Mouse (Mus musculus) kidney, adult 2 months (tissue): ENCODE results near the gene Slc17a9. TPM values are rescaled to one million over a fixed set of nuclear protein-coding genes. Genes with fewer than 3 reads are reported as not detected.
A peak's percentile ranks its signal among the peaks of the same experiment; 100 is the strongest.

Experiments
- DNase-seq: peaks from one replicate; pipeline ENCODE4 v3.0.0; 2021
- H3K27ac ChIP-seq: fragments of 200-500 bp; 2 replicates; pipeline ENCODE4 v1.5.1; 2012; ENCODE audit warnings: low read depth, low read length, control low read depth, inconsistent platforms; ENCODE audit not compliant: insufficient read depth
- H3K27me3 ChIP-seq: fragments of 200-500 bp; replicated peaks from 2 replicates; pipeline ENCODE4 v1.6.1; 2012; ENCODE audit warnings: mild to moderate bottlenecking, moderate library complexity, low read length, inconsistent platforms; ENCODE audit not compliant: control insufficient read depth, insufficient read depth
- H3K36me3 ChIP-seq: fragments of 200-500 bp; 2 replicates; pipeline ENCODE4 v1.6.1; 2012; ENCODE audit warnings: mild to moderate bottlenecking, moderate library complexity, low read length, inconsistent platforms; ENCODE audit not compliant: control insufficient read depth, insufficient read depth
- H3K4me1 ChIP-seq: fragments of 200-500 bp; 2 replicates; pipeline ENCODE4 v1.6.1; 2011; ENCODE audit warnings: low read length; ENCODE audit not compliant: control insufficient read depth, insufficient read depth
- H3K4me3 ChIP-seq: fragments of 200-500 bp; 2 replicates; pipeline ENCODE4 v1.5.1; 2011; ENCODE audit warnings: mild to moderate bottlenecking, low read depth, low read length, control low read depth; ENCODE audit not compliant: insufficient read depth
- CTCF ChIP-seq: fragments of 200-500 bp; conservative IDR thresholded peaks from 2 replicates; pipeline ENCODE4 v1.5.1; 2011; ENCODE audit warnings: low read depth, mild to moderate bottlenecking, control low read depth, low read length, moderate library complexity, mixed read lengths; ENCODE audit not compliant: insufficient read depth, insufficient read length
- POLR2A ChIP-seq: fragments of 200-500 bp; IDR thresholded peaks from one replicate; pipeline ENCODE4 v1.6.1; 2011; ENCODE audit warnings: low read depth, low read length, control low read depth
- WGBS: fragments of 180-500 bp; shearing (Covaris S2); methylation state at CpG from one replicate; pipeline ENCODE4 v1.1.7; 2018; 5-methylcytosine and 5-hydroxymethylcytosine counted together
- polyA plus RNA-seq: library from polyadenylated mRNA; depleted of rRNA; stranded (reverse); fragments of >200 nt; gene quantifications from 2 replicates; pipeline ENCODE4 v1.2.3, GENCODE M21; 2012

Slc17a9 gene
- polyA plus RNA-seq, 1 experiment, result 3.0 TPM

- TF ChIP-seq CTCF (no peak), POLR2A (no peak)
- no peaks in the 10 kb centered on the region for H3K27me3 ChIP-seq
- no peak overlapping the region for H3K4me3 ChIP-seq
- no peak overlapping the region for H3K27ac ChIP-seq
- no peak for DNase-seq
- peaks cover under 1% of the 10 kb centered on the region; the same call in 1 of the 2 replicates for H3K36me3 ChIP-seq
- peaks cover 12% of the 10 kb centered on the region; the same call in 1 of the 2 replicates for H3K4me1 ChIP-seq
- WGBS, result 34% methylated on average over 8 of the region's 8 CpGs
Observed at GRCm38 (mm10) chr2:180725856-180726629, 980 bp downstream of the Slc17a9 start.

DNA sequence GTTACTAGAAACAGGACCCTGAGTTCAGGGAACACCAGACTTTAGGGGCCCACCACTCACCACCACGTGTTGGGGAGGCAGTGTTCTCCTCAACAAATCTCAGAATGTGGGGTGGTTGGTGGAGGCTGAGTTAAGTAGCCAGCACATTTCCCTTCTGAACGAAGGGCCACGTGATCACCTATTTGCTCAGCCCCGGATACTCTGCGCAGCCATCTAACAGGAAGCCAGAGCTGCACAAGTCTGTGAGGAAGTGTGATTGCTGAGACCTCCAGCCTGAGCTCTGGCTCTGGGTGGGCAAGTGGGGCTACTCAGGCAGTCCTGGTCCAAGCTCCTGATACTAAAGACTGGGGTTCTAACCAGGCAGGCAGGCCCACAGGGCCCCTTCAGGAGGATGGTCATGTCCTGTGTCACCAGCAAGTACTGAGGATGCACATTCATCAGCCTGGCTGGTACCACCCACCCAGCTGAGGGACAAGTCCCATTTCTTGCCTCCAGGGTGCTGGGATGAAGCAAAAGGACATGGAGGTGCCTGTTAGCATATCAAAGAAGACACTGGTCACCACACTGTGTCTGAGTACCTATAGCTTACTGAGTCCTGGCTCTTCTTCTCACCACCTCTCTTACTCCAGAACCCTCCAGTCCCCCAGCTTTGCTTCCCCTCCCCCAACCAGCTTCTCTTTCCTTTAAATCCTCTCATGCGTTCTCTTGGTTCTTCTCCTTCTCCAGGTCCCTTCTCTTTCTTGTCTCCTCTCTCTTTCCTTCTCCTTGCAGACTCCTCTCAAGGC, 1.8 kb downstream of the Slc17a9 start:
- Histone ChIP-seq H3K36me3 (no peaks in the 10 kb centered on the region), H3K27ac (no peak overlapping the region), H3K4me3 (no peak overlapping the region), H3K27me3 (no peaks in the 10 kb centered on the region), H3K4me1 (peaks cover 12% of the 10 kb centered on the region; the same call in 1 of the 2 replicates)
- TF ChIP-seq CTCF, result no peak
- TF ChIP-seq POLR2A, result no peak
- DNase-seq, result peak; percentile 14
- WGBS, result 77% methylated on average over 6 of the region's 6 CpGs

GRCm38 (mm10) chr2:180727613-180728021, 2.6 kb downstream of the Slc17a9 start:
- H3K4me3 ChIP-seq, result no peak overlapping the region
- TF ChIP-seq POLR2A (no peak), CTCF (no peak)
- no peaks in the 10 kb centered on the region for H3K36me3 ChIP-seq
- H3K27me3 ChIP-seq, result no peaks in the 10 kb centered on the region
- peaks cover 12% of the 10 kb centered on the region; the same call in 1 of the 2 replicates for H3K4me1 ChIP-seq
- no peak for DNase-seq
- 59% methylated on average over 4 of the region's 4 CpGs for WGBS
- no peak overlapping the region for H3K27ac ChIP-seq

DNA sequence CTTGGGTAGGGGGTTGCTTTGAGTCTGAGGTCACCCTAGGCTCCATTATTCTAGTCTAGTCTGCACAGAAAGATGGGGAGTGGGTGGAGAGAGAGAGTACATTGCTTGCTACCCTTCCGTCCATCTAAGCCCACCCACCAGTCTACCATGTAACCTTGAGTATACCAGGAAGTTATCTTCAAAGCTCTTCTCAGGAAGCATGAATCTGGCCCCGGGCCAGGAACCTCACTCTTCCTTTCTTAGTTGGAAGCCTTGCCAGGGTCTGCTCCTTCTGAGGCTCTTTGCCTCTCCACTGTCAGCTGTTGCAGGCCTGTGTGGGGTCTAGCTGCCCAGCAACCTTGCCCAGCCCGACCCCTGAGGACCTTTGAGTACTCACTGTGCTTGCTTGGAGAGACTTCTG, 6.0 kb downstream of the Slc17a9 start:
- no peak overlapping the region for H3K4me3 ChIP-seq
- 74% methylated on average over 3 of the region's 3 CpGs for WGBS
- no peak for DNase-seq
- H3K27ac ChIP-seq, result no peak overlapping the region
- H3K36me3 ChIP-seq, result no peaks in the 10 kb centered on the region
- no peak for TF ChIP-seq POLR2A
- TF ChIP-seq CTCF, result no peak
- no peaks in the 10 kb centered on the region; the same call in 1 of the 2 replicates for H3K27me3 ChIP-seq
- no peaks in the 10 kb centered on the region for H3K4me1 ChIP-seq

DNA sequence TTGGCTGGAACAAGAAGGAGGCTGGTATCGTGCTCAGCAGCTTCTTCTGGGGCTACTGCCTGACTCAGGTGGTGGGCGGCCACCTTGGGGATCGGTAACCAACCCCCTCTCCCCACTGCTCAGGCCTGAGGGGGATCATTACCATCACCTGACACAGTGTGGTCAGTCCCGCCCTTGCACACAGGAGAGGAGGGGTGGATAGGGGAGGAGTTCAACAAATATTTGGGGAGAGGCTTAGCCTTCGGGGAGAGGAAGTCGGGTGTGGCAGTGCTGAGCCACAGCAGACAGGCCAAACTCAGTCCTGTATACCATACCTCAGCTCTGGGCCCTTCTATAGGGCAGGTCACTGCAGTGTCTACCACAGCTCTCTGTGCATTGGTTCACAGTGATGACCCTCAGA, 6.9 kb downstream of the Slc17a9 start:
- H3K4me3 ChIP-seq, result no peak overlapping the region
- H3K36me3 ChIP-seq, result no peaks in the 10 kb centered on the region
- H3K4me1 ChIP-seq, result no peaks in the 10 kb centered on the region
- WGBS, result 59% methylated on average over 6 of the region's 6 CpGs
- no peaks in the 10 kb centered on the region; the same call in 1 of the 2 replicates for H3K27me3 ChIP-seq
- TF ChIP-seq POLR2A (no peak), CTCF (no peak)
- DNase-seq, result no peak
- H3K27ac ChIP-seq, result no peak overlapping the region

DNA sequence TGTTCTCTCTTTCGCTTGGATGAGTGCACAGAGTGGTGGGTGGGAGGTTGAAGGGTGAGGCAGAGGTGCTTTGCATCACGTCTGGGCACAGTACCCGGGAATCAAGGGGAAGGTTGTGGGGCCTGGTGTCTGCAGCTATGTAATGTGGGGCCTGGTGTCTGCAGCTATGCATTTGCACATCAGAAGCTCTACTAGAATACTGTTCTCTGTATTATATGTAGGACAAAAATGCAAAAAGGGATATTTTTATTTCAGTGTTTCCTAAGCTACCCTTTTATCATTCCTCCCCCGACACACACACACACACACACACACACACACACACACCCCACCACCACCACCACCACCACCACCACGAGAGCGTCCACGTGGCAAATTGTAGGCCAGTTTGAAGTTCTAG, 10.2 kb downstream of the Slc17a9 start:
- Histone ChIP-seq H3K36me3 (no peaks in the 10 kb centered on the region), H3K4me1 (no peaks in the 10 kb centered on the region), H3K27ac (no peak overlapping the region), H3K27me3 (no peaks in the 10 kb centered on the region; the same call in 1 of the 2 replicates), H3K4me3 (no peak overlapping the region)
- DNase-seq, result no peak
- no peak for TF ChIP-seq POLR2A
- TF ChIP-seq CTCF, result no peak
- 81% methylated on average over 7 of the region's 7 CpGs for WGBS

DNA sequence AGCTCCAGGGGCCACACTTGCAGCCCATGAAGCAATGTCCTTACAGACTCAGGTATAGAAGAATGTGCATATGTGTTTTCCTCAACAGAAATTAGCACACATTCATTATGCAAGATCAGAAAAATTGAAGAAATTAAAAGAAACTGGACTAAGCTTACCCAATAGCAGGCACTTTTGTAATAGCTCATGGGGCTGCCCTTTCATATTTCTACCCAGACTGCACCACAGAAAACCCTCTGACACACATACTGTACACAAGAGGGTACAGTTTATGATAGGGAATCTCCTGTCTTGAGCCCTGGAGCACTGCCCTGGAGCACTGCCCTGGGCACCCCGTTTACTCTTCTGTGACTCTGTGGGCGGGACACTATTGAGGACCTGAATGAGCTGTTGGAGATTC, 12.9 kb downstream of the Slc17a9 start:
- Histone ChIP-seq H3K4me1 (no peaks in the 10 kb centered on the region), H3K4me3 (no peak overlapping the region), H3K27ac (no peak overlapping the region), H3K27me3 (no peaks in the 10 kb centered on the region; the same call in 1 of the 2 replicates), H3K36me3 (no peaks in the 10 kb centered on the region)
- no peak for DNase-seq
- TF ChIP-seq CTCF (no peak), POLR2A (no peak)
- 66% methylated on average over 2 of the region's 2 CpGs for WGBS
